Mouse (Mus musculus): ENCODE results near the gene Gm17409. TPM values are rescaled to one million over a fixed set of nuclear protein-coding genes. Genes with fewer than 3 reads are reported as not detected.

The Gm17409 gene
- polyA plus RNA-seq (2012; rRNA removed): not detected in 2 replicates
- not detected in 2 replicates for polyA plus RNA-seq (2014; fragmentation: Nextera tagmentation; extraction: Ambion mirVana)

- Histone ChIP-seq H3K36me3 (replicated peaks; ENCODE audit: control insufficient read depth, insufficient read depth, low read depth) (no peaks in the 10 kb centered on the region), H3K4me1 (replicated peaks; ENCODE audit: control insufficient read depth in 2 of 2, insufficient read depth in 2 of 2, low read length in 1 of 2) (no peaks in the 10 kb centered on the region), H3K27ac (no peak within 1 kb of the TSS), H3K4me2 (ENCODE audit: low read depth) (no peak within 1 kb of the TSS), H3K4me3 (ENCODE audit: insufficient read depth in 1 of 2, low read depth in 2 of 2, low read length in 2 of 2) (no peak within 1 kb of the TSS), H3K9ac (replicated peaks) (no peak within 1 kb of the TSS), H3K27me3 (ENCODE audit: control insufficient read depth, insufficient read depth, low read length) (no peaks in the 10 kb centered on the region), H3K9me3 (ENCODE audit: control insufficient read depth, low read length) (no peaks in the 10 kb centered on the region)
- ATAC-seq (ENCODE audit: insufficient read depth) (no peak), DNase-seq (ENCODE audit: low read depth in 3 of 3, low spot score in 3 of 3) (no peak)
- 55% methylated on average over 7 of the region's 7 CpGs for WGBS (ENCODE audit: insufficient replicate concordance)
- TF ChIP-seq EP300 (IDR thresholded peaks at IDR 0.05; ENCODE audit: low read depth) (no peak), CTCF (IDR thresholded peaks at IDR 0.05; ENCODE audit: low read depth) (no peak)
Observed at GRCm38 (mm10) chr2:58469816-58470215, at the start of gene Gm17409. Gene Gm17409, plus strand, starts transcription at chr2:58470116.

DNA sequence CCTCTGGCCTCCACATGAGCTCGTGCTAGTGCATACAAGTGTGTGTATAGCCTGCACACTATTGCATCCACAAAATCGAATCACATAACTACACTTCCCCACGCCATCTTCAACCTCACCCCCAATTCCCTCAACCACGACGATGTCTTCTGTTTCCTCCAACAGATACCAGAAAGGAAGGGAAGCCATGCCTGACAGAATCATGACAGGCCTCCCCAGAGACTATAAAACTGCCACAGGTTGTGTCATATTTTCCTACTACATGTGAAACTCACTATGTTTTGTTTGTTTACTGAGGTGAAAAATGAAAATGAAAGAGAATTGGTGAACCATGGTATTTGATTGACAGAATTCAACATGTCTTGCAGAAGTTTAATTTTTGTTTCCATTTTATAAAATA is 46.6 kb upstream of the Gm17409 start:
- H3K4me2 ChIP-seq (ENCODE audit: low read depth): no peak overlapping the region
- H3K4me1 ChIP-seq (replicated peaks; ENCODE audit: control insufficient read depth in 2 of 2, insufficient read depth in 2 of 2, low read length in 1 of 2): no peaks in the 10 kb centered on the region
- TF ChIP-seq CTCF (IDR thresholded peaks at IDR 0.05; ENCODE audit: low read depth): no peak
- TF ChIP-seq EP300 (IDR thresholded peaks at IDR 0.05; ENCODE audit: low read depth): no peak
- DNase-seq (ENCODE audit: low read depth in 3 of 3, low spot score in 3 of 3): no peak
- H3K36me3 ChIP-seq (replicated peaks; ENCODE audit: control insufficient read depth, insufficient read depth, low read depth): no peaks in the 10 kb centered on the region
- H3K9me3 ChIP-seq (ENCODE audit: control insufficient read depth, low read length): no peaks in the 10 kb centered on the region
- 27% methylated on average over 5 of the region's 5 CpGs for WGBS (ENCODE audit: insufficient replicate concordance)
- H3K9ac ChIP-seq (replicated peaks): no peak overlapping the region
- H3K4me3 ChIP-seq (ENCODE audit: insufficient read depth in 1 of 2, low read depth in 2 of 2, low read length in 2 of 2): no peak overlapping the region
- no peak for ATAC-seq (ENCODE audit: insufficient read depth)
- no peaks in the 10 kb centered on the region for H3K27me3 ChIP-seq (ENCODE audit: control insufficient read depth, insufficient read depth, low read length)
- H3K27ac ChIP-seq: no peak overlapping the region

GRCm38 (mm10) chr2:58425436-58426004 is 44.4 kb upstream of the Gm17409 start:
- H3K4me3 ChIP-seq (ENCODE audit: insufficient read depth in 1 of 2, low read depth in 2 of 2, low read length in 2 of 2): no peak overlapping the region
- H3K4me1 ChIP-seq (replicated peaks; ENCODE audit: control insufficient read depth in 2 of 2, insufficient read depth in 2 of 2, low read length in 1 of 2): no peaks in the 10 kb centered on the region
- TF ChIP-seq CTCF (IDR thresholded peaks at IDR 0.05; ENCODE audit: low read depth) (no peak), EP300 (IDR thresholded peaks at IDR 0.05; ENCODE audit: low read depth) (no peak)
- no peak overlapping the region for H3K4me2 ChIP-seq (ENCODE audit: low read depth)
- no peak overlapping the region for H3K27ac ChIP-seq
- H3K27me3 ChIP-seq (ENCODE audit: control insufficient read depth, insufficient read depth, low read length): no peaks in the 10 kb centered on the region
- DNase-seq (ENCODE audit: low read depth in 3 of 3, low spot score in 3 of 3) (no peak), ATAC-seq (ENCODE audit: insufficient read depth) (no peak)
- H3K9ac ChIP-seq (replicated peaks): no peak overlapping the region
- no peaks in the 10 kb centered on the region for H3K36me3 ChIP-seq (replicated peaks; ENCODE audit: control insufficient read depth, insufficient read depth, low read depth)
- no peaks in the 10 kb centered on the region for H3K9me3 ChIP-seq (ENCODE audit: control insufficient read depth, low read length)
- WGBS (ENCODE audit: insufficient replicate concordance): 77% methylated on average over 13 of the region's 13 CpGs

DNA sequence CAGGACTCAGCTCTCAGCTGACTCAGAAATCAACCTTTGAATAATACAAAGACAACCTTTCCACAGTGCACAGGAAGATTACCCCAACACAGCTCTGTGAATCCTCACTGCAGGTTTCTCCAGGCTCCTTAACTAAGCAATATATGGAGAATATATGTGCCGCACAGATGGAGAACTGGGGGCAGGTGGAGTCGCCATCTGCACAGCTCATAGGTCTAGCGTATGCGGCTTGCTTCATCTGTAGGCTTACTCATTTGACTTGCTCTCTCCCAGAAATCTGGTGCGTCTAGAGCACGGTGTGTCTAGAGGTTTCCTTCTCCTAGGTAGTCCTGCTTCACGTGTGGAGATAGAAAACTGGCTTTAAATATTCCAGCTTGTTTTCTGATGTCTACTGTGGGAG is 37.7 kb upstream of the Gm17409 start:
- H3K4me2 ChIP-seq (ENCODE audit: low read depth): no peak overlapping the region
- H3K9ac ChIP-seq (replicated peaks): no peak overlapping the region
- H3K27me3 ChIP-seq (ENCODE audit: control insufficient read depth, insufficient read depth, low read length): no peaks in the 10 kb centered on the region
- 76% methylated on average over 7 of the region's 7 CpGs for WGBS (ENCODE audit: insufficient replicate concordance)
- no peak for ATAC-seq (ENCODE audit: insufficient read depth)
- H3K4me1 ChIP-seq (replicated peaks; ENCODE audit: control insufficient read depth in 2 of 2, insufficient read depth in 2 of 2, low read length in 1 of 2): no peaks in the 10 kb centered on the region
- no peak overlapping the region for H3K27ac ChIP-seq
- H3K36me3 ChIP-seq (replicated peaks; ENCODE audit: control insufficient read depth, insufficient read depth, low read depth): no peaks in the 10 kb centered on the region
- TF ChIP-seq EP300 (IDR thresholded peaks at IDR 0.05; ENCODE audit: low read depth) (no peak), CTCF (IDR thresholded peaks at IDR 0.05; ENCODE audit: low read depth) (no peak)
- H3K4me3 ChIP-seq (ENCODE audit: insufficient read depth in 1 of 2, low read depth in 2 of 2, low read length in 2 of 2): no peak overlapping the region
- no peak for DNase-seq (ENCODE audit: low read depth in 3 of 3, low spot score in 3 of 3)
- no peaks in the 10 kb centered on the region for H3K9me3 ChIP-seq (ENCODE audit: control insufficient read depth, low read length)

DNA sequence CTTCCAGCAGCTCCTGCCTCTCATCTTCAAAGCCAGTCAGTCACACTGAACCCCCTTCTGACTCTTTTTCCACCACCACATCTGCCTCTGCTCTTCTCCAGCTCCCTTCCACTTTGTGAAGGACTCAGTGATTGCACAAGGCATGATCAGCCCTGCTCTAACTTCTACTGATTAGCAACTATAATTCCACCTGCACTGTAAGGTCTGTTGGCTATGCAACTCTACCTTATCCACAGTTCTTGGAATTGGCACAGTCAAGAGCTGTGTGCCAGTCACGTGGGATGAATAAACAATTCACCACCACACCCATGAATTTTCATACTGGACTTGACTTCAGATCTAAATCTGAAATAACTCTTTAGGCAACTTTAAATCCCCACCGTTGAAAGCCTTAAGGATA is 36.6 kb upstream of the Gm17409 start:
- no peak overlapping the region for H3K4me3 ChIP-seq (ENCODE audit: insufficient read depth in 1 of 2, low read depth in 2 of 2, low read length in 2 of 2)
- no peaks in the 10 kb centered on the region for H3K27me3 ChIP-seq (ENCODE audit: control insufficient read depth, insufficient read depth, low read length)
- no peak overlapping the region for H3K9ac ChIP-seq (replicated peaks)
- ATAC-seq (ENCODE audit: insufficient read depth): no peak
- H3K36me3 ChIP-seq (replicated peaks; ENCODE audit: control insufficient read depth, insufficient read depth, low read depth): no peaks in the 10 kb centered on the region
- H3K27ac ChIP-seq: no peak overlapping the region
- no peak overlapping the region for H3K4me2 ChIP-seq (ENCODE audit: low read depth)
- no peaks in the 10 kb centered on the region for H3K4me1 ChIP-seq (replicated peaks; ENCODE audit: control insufficient read depth in 2 of 2, insufficient read depth in 2 of 2, low read length in 1 of 2)
- H3K9me3 ChIP-seq (ENCODE audit: control insufficient read depth, low read length): no peaks in the 10 kb centered on the region
- no peak for DNase-seq (ENCODE audit: low read depth in 3 of 3, low spot score in 3 of 3)
- TF ChIP-seq CTCF (IDR thresholded peaks at IDR 0.05; ENCODE audit: low read depth) (no peak), EP300 (IDR thresholded peaks at IDR 0.05; ENCODE audit: low read depth) (no peak)
- WGBS (ENCODE audit: insufficient replicate concordance): 62% methylated on average over 2 of the region's 2 CpGs
